Mouse (Mus musculus): ENCODE measurements around the gene Tmbim7.
A peak's percentile ranks its signal among the peaks of the same experiment; 100 is the strongest.

Tmbim7 gene

DNA sequence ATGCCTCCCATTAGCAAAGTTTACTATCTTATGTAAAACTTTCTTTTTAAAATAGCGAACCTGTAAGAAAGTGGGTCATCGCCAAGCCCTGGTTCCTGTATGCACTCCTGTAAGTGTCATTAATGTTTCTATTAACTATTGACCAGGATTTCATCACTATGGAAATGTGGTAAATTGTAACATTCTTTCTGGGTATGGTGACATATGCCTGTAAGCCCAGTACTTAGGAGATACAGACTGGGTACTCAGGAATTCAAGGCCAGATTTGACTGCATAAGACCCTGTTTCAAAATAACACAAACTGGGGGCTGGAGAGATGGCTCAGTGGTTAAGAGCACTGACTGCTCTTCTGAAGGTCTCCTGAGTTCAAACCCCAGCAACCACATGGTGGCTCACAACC, 14.2 kb downstream of the Tmbim7 start:
- no peak for DNase-seq (ENCODE audit: low read depth, low spot score)

DNA sequence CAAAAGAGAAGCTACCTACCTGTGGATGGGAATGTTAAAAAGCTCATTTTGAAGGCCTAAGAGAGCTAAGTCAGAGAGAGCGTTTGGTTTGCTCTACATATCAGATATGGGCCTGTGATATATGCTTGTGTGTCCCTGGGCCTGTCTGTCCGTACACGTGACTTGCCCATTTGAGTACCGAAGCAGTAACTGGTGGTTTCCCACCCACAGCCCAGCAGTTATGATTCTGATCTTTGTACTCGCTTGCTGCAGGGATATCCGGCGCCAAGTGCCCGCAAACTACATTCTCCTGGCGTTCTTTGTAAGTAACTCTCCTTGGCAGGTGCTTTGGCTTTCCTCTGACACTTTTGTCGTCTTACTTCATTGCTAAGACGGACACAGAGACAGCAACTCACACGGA, 15.6 kb downstream of the Tmbim7 start:
- no peak for DNase-seq (ENCODE audit: low read depth, low spot score)

DNA sequence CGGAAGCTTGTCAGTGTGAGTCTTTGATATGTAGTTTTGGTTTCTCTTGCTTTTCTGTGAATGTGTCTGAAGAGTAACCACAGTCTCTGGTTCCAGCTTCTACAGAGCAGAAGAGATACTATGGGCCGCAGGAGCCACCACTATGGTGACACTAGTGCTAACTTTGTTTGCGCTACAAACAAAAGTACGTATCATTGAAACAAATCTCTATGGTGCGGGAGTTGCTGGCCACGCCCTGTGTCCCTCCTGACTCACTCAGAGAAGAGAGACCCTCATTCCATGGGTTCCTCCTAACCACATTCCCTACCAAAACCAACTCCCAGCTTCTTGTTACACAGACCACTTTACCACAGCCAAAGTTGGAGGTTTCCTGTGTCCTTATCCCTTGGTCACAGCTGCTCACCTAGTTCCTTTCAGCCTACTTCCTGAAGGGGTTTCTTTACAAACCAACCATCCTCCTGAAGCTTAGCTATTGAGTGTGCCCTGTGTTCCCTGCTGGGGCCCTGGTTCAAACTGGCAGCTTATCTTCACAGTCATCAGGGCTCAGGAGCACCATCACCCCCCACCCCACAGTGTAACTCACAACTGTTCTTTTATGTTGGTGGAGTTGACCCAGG, 19.1 kb downstream of the Tmbim7 start:
- DNase-seq (ENCODE audit: low read depth, low spot score) = no peak

GRCm38 (mm10) chr5:3688298-3688697, 37.3 kb downstream of the Tmbim7 start:
- DNase-seq (ENCODE audit: low read depth, low spot score) = no peak

GRCm38 (mm10) chr5:3691283-3691682, 40.3 kb downstream of the Tmbim7 start:
- DNase-seq (ENCODE audit: low read depth, low spot score) = no peak

GRCm38 (mm10) chr5:3692956-3693355, 42.0 kb downstream of the Tmbim7 start:
- DNase-seq (ENCODE audit: low read depth, low spot score) = no peak

DNA sequence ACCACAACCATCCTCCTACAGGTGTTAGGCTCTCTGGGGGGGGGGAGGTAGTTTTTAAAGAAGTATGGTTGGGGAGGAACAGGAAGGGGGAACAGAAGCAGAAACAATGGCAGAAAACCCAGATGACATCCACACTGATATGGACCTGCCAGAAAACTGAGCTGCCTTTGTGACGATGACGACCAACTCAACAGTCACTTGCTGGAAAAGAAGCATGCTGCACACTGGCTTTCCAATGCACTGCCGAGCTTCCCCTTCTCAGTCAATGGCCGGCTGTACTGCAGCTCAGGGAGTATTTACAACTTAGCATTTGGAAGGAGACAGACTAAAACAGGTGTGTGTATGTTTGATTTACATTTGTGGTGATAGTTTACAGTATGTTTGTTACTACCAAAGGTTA, 44.2 kb downstream of the Tmbim7 start:
- DNase-seq (ENCODE audit: low read depth, low spot score) = no peak

DNA sequence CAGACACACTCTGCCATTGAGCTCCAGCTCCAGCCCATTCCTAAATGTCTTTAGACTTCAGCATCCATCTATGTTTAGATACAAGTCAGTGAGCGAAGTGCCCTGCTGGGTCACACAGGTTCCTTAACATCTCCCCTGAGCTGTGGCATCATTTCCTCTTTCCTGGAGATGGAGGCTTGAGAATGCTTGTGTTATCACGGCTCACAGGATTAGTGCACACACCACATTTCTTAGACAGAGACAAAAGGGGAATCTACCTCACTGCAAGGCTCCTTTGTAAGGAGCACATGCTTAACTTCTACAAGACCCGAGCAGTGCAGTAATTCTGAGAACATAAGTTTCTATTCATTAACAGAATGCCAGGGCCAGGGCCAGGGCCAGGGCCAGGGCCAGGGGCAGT, 45.0 kb downstream of the Tmbim7 start:
- no peak for DNase-seq (ENCODE audit: low read depth, low spot score)

DNA sequence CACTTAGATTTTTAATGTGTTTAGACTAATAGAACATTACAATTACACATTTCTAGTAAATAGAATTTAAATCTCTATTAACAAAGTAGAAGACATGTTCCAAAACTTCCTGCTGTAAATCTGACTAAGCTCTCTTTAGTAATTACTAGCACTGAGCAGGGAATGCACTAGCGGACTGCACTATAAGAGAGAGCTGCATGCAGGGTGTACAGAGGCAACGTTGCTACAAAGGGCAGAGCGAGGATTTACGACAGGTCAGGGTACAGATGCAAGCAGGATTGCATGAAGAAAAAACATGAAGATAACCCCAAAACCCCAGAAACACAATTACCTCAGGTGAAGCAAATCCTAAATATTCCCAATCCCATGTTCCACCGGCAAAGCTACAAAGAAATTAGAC, 49.0 kb downstream of the Tmbim7 start:
- DNase-seq (ENCODE audit: low read depth, low spot score) = no peak

- DNase-seq (ENCODE audit: low read depth, low spot score) = no peak
These were observed 51.2 kb downstream of the Tmbim7 start for GRCm38 (mm10) chr5:3702180-3702579.

DNA sequence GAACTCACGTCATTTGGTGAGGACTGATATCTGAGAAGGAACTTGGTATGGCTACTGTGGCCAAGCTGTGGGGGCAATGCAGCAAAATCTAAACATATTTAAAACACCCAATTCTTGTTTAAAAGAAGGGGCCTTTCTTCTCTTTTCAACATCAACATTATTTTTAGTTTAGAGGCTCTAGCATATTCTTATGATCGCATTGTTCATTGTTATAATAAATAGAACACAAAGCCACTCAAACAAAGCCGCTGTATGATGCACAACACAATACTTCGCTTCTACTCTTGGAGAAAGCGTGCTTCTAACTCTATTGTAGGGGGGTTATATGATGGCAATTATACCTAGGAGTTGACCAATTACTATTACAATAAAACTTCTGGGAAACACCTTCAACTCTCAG, 64.8 kb downstream of the Tmbim7 start:
- DNase-seq (ENCODE audit: low read depth, low spot score) = peak; percentile 27

DNA sequence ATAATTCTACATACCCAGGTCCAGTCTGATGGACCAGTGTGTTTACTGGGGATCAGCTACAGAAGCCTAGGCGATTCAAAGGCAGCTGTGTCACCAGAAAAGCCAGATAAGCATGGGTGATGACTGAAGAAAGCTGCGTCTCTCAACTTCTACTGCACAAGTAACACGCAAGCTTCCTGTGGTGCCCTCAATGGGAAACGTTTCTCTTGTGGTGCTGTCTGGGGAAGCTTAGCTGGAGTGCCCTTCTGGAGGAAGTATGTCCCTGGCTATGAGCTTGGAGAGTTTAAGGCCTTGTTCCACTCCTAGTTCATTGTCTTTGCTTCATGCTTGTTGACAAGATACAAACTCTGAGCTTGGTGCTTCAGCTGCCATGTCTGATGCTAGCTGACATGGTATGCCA, 68.4 kb downstream of the Tmbim7 start:
- DNase-seq (ENCODE audit: low read depth, low spot score) = no peak

- no peak for DNase-seq (ENCODE audit: low read depth, low spot score)
These were observed 71.9 kb downstream of the Tmbim7 start for GRCm38 (mm10) chr5:3722873-3723272.

DNA sequence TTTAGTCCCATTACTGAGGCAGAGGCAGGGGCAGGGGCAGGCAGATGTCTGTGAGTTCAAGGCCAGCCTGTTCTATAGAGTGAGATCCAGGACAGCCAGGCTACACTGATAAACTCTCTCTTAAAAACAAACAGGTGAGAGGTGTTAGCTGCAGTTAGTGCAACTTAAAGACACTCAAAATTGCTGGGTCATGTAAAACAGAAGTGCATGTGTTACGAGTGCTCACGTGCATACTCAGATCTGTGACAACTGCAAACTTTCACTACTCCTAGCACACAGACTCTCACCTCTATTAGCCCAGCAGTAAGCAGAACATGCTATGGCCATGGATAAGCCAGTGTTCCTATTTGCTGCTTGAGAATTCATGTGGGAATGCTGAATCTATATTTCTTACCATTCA, 72.4 kb downstream of the Tmbim7 start:
- DNase-seq (ENCODE audit: low read depth, low spot score) = no peak

- no peak for DNase-seq (ENCODE audit: low read depth, low spot score)
These were observed 74.5 kb downstream of the Tmbim7 start for GRCm38 (mm10) chr5:3725491-3725890.

- no peak for DNase-seq (ENCODE audit: low read depth, low spot score)
These were observed 77.8 kb downstream of the Tmbim7 start for GRCm38 (mm10) chr5:3728820-3729219.

All from telencephalon, adult 2 months (tissue).